Mouse (Mus musculus) frontal cortex, postnatal 14 days (tissue): Measurements from ENCODE around the gene Dock7.
"Not testable (repeated sequence)": the region's sequence is repeated elsewhere in the genome, so short reads cannot be mapped to it uniquely, and the experiment has no call there.

ENCODE experiments used
- DNase-seq, 2 experiments: peaks; one replicate each; pipeline ENCODE4 v3.0.0; 2022; ENCODE audit warnings: low spot score in 2 of 2

Dock7 gene

DNA sequence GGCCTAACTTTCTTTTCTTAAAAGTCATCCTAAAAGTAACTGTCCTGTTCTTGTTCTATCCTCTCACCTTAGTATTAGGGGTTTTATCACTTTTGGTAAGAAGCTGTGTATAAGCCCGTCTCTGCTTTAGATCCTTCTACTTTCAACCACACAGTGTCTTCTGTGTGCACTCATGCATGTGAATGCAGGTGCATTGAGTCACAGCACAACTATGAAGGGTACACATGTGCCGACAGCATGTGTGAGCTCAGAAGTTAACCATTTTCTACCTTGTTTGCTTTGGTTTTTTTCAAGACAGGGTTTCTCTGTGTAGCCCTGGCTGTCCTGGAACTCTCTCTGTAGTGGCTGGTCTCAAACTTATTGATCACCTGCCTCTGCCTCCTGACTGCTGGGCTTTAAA lies 114.4 kb downstream of the Dock7 start:
- DNase-seq = no peak

DNA sequence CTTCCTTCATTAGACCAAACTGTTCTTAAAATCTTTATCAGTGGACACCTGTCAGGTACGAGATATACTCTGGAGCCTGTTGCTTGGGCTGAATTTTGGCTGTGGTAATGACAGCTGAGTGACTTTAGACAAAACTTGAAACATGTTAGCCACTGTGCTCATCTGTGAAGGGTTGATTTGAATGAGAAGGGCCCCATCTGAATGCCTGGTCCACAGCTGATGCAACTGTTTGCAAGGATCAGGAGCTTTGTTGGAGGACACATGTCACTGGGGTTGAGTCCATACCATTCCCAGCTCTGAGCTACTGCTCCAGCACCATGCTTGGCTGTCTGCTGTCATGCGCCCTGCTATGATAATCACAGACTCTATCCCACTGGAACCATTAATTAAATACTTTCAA lies 115.1 kb downstream of the Dock7 start:
- no peak for DNase-seq

DNA sequence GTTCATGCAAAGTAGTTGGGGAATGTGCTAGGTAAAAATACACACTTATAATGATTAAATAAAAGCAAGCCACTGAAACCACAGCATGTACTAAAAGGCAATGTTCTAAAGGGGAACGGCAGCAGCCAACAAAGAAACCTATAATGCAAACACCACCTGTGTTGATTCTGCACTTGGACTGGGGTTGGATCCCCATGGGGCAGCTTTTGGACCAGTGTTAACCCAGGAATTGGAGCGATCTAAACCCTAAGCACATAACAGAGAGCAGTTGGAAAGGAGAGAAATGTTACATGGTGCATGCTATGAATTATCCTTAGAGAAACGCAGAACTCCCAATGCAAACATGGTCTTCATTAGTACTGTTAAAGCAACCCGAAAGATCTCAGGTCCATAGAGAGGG lies 127.2 kb downstream of the Dock7 start:
- no peak for DNase-seq

- DNase-seq = no peak
Measured at GRCm38 (mm10) chr4:98984701-98985100, 136.0 kb downstream of the Dock7 start.

GRCm38 (mm10) chr4:98979976-98980375 lies 140.7 kb downstream of the Dock7 start:
- DNase-seq = not testable (repeated sequence)

- no peak for DNase-seq
Measured at GRCm38 (mm10) chr4:98978693-98979092, 142.0 kb downstream of the Dock7 start.

GRCm38 (mm10) chr4:98978288-98978687 lies 142.4 kb downstream of the Dock7 start:
- DNase-seq = not testable (repeated sequence)

DNA sequence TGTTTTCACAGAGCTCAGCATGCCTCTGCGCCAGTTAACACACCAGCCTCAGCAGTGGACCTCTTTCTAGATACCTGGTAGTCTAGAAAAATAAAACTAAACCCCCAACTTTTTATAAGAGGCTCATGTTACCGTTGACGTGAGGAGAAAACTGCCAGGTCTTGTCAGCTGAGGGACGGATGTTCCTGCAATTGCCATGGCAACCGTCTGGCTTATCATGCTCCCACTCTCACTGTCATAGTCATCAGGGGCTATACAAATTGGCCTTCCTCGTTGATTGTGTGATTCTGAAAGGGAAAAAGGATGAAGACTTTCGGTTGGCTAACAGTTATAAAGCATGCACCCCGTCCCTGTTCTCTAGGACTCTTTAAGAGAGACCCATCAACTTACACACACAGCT lies 145.0 kb downstream of the Dock7 start:
- no peak for DNase-seq

- no peak for DNase-seq
Measured at GRCm38 (mm10) chr4:98969946-98970345, 150.8 kb downstream of the Dock7 start.

DNA sequence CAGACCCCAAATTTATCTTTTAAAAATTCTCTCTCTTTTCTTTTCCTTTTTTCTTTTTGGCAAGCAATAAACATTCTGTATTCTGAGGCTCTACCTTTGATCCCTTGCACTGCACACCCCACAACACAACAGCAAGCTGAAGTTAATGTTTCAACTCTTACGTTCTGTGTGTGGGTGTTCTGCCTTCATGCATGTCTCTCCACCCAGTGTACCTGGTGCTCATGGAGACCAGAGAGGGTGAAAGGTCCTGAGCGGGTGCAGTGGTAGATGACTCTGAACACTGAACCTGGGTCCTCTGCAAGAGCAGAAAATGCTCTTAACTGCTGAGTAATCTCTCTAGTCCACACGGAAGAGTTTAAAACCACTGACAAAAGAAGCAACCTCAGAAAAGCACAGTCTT lies 160.5 kb downstream of the Dock7 start:
- no peak for DNase-seq

- no peak for DNase-seq
Measured at GRCm38 (mm10) chr4:98955986-98956385, 164.7 kb downstream of the Dock7 start.

DNA sequence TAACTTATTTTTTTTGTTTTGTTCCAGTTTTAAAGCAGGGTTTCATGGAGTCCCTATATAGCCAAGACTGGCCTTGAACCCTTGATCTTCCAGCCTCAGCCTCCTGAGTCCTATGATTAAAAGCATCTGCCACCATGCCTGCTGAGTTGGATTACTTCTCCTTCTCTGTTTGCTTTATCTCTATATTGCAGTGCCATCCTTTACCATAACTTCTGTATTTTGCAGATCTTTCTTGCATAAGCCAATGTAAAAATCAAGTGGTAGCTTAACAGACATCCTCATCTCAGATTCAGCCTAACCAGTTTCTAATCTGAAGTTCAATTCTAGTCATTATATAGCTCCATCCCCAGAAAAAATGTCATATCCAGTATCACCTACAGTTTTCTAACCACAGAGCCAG lies 170.2 kb downstream of the Dock7 start:
- DNase-seq = no peak

DNA sequence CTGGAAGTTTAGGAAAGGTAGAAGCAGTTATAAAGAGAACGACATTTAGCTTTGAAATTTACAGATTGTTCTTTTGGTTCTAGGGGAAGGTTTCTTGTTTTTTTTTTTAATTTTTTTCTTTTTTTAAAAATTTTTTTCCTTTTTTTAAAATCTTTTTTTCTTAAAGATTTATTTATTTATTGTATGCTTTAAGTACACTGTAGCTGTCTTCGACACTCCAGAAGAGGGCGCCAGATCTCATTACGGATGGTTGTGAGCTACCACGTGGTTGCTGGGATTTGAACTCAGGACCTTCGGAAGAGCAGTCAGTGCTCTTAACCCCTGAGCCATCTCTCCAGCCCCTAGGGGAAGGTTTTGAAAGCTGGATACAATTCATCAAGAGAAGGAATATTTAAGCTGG lies 182.5 kb downstream of the Dock7 start:
- not testable (repeated sequence) for DNase-seq

GRCm38 (mm10) chr4:98936036-98936435 lies 184.7 kb downstream of the Dock7 start:
- no peak for DNase-seq

DNA sequence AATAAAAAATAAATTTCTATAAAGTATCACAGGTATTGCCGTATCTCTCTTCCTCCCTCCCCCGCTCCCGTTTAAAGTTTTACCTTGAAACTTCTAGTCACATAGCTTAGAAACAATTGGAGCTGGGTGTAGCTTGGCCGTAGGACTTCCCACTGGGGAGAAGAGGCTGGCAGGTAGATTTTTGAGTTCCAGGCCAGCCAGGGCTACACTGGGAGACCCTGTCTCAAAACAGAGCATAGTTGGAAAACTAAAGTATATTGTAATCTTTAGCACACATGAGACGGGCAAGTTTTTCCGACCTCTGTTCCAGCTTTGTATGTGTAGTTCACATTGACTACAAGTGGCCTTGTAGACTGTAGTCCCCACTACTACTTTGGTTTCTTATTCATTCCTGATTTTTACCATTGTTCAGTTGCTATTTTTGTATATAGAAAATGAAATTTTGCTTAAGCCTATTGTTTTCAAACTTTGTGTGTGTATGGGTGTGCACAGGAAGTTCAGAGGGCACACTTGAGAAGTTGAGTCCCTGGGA lies 195.4 kb downstream of the Dock7 start:
- DNase-seq = no peak

GRCm38 (mm10) chr4:98924906-98925178 lies 195.9 kb downstream of the Dock7 start:
- DNase-seq = no peak

GRCm38 (mm10) chr4:98924071-98924905 lies 196.4 kb downstream of the Dock7 start:
- DNase-seq = no peak

GRCm38 (mm10) chr4:98923568-98924070 lies 197.1 kb downstream of the Dock7 start, which contains the start of gene Usp1:
Usp1 (plus strand) TSS chr4:98923810.
- peak; percentile 73 to 76 for DNase-seq

DNA sequence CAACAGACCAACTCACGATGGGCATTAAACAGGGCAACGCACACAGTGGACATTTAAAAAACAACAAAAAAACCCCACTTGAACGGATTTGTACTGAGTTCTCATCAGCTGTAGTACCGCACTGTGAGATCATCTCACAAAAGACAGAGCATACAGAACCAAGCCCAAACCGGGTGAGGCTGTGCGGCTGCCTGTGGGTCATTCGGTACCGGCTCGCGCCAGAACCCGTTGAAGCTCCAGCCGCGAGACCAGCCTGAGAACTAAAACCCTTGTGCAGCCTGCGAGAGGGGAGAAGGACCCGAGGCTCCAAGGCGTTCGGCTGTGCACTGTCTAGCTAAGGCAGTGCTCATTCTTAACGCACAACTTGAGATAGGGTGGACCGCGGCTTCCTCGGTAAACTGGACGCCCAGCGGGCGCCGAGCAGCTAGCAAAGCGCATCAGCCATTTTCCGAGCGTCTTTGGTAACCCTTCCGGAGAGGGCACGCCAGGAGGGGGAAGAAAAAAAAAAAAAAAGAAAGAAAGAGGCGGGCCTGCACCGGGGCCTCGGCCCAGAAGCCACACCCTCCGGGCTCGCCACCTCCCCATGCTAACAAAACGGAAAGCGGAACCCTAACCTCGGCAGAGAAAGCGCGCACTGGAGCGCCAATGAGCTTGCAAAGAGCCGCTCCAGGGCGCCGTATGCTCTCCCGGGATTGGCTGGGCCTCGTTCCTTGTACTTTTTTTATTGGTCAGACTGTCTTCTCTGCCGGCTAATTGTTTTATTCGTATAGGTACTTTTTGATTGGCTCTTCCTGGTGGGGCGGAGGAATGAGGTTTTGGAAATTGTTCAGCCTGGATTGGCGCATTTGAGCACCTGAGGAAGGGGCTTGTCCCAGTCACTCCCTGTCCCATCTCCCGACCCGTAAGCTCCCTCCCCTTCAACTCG lies 197.8 kb downstream of the Dock7 start:
- DNase-seq = peak; percentile 96 to 99

DNA sequence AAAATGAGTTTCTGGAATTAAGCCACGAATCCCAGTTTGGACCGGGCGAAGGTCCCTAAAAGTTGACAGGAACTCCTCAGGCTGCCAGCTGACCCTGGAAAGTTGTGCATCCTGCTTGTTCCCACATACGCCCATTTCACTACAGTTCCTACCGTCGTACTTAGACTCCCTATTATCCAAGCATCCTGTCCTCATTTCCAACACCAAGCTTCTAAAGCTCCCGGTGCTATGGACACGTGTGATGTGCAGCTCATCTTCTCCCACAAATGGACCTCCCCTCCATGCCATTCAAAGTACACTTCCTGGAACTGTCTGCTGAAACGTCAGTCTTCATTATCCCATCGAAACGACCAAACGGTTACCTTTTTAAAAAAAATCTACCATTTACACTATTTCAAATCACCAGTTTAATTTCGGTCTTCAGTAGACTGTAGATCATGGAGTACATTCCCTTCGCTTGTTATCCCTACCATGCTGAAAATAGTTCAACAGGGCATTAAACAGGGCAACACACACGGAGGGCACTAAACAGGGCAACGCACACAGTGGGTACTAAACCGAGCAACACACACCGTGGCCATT lies 198.6 kb downstream of the Dock7 start:
- DNase-seq = peak; percentile 8 to 12

DNA sequence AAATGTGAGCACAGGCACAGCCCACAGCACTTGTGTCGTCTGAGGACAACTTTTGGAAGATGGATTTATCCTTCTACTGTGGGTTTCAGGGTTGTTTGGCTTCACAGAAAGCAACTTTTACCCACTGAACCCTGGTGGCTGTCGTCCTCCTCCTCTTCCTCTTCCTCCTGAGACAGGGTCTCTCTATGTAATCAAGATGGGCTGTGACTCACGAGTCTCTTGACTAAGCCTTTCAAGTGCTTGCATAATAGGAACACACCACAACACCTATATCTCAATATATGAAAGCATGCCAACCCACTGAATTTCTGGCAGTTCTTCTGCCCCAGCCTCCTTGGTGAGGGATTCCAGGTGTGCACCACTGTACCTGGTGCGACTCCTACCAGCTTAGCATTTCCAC lies 199.8 kb downstream of the Dock7 start:
- no peak for DNase-seq

- no peak for DNase-seq
Measured at GRCm38 (mm10) chr4:98918204-98918603, 202.5 kb downstream of the Dock7 start.
